Mouse (Mus musculus): ENCODE data around the gene Vcp.

DNA sequence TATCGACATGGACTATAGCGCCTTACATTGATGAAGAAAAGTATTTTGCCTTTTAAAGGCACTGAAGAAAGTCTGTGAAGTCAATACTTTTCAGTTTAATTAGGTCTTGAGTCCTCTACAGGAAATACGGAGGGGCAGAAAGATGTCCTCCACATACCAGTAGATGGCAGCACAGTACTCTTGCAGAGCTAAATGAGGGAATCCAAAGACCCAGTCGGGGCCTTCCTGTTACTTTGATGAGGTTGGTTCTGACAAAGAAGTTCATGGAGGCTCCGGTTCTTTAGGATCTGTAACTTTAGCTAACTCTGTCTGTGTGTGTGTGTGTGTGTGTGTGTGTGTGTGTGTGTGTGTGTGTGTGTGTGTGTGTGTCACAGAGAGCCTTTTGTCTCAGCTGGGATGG, 46.9 kb upstream of the Vcp start:
- TF ChIP-seq CTCF (IDR thresholded peaks at IDR 0.05; ENCODE audit: insufficient read depth, low read length) (peak; percentile 38; the same call in 1 of the 2 replicates), POLR2A (IDR thresholded peaks at IDR 0.05; ENCODE audit: borderline replicate concordance, extremely low read depth, low read depth, low read length) (no peak)

Measured in lung, adult 2 months (tissue).